Mouse (Mus musculus) limb, embryonic 10.5 days (tissue): ENCODE results near the gene Stat4. TPM values are rescaled to one million over a fixed set of nuclear protein-coding genes. Genes with fewer than 3 reads are reported as not detected.

ENCODE experiments used
- DNase-seq: peaks from one replicate; pipeline ENCODE4 v3.0.0-alpha.2; 2017; ENCODE audit warnings: low spot score
- H3K27ac ChIP-seq: fragments of 300-500 bp; sonication (generic); 2 replicates; pipeline ENCODE4 v1.5.1; 2016; ENCODE audit warnings: mild to moderate bottlenecking
- H3K27me3 ChIP-seq: fragments of 300-500 bp; sonication (generic); 2 replicates; pipeline ENCODE4 v1.6.1; 2016; ENCODE audit warnings: low read depth, mild to moderate bottlenecking; ENCODE audit not compliant: poor library complexity, severe bottlenecking
- H3K36me3 ChIP-seq: fragments of 300-500 bp; sonication (generic); 2 replicates; pipeline ENCODE4 v1.6.1; 2016; ENCODE audit warnings: mild to moderate bottlenecking, moderate library complexity
- H3K4me1 ChIP-seq: fragments of 300-500 bp; sonication (generic); 2 replicates; pipeline ENCODE4 v1.6.1; 2016
- H3K4me3 ChIP-seq: fragments of 300-500 bp; sonication (generic); 2 replicates; pipeline ENCODE4 v1.5.1; 2016; ENCODE audit warnings: mild to moderate bottlenecking, moderate library complexity
- H3K9me3 ChIP-seq: fragments of 300-500 bp; sonication (generic); replicated peaks from 2 replicates; pipeline ENCODE4 v1.6.1; 2016; ENCODE audit warnings: mild to moderate bottlenecking
- WGBS: fragments of 180-500 bp; shearing (Covaris S2); methylation state at CpG from one replicate; pipeline ENCODE4 v1.1.7; 2016; 5-methylcytosine and 5-hydroxymethylcytosine counted together
- polyA plus RNA-seq: library from polyadenylated mRNA; unstranded; fragments of >200 nt; fragmentation: Nextera tagmentation; extraction: Ambion mirVana; gene quantifications from 2 replicates; pipeline ENCODE4 v1.2.1, GENCODE M21; 2016

The Stat4 gene
- polyA plus RNA-seq, 1 experiment from 2014 or later = 1.9 TPM

DNA sequence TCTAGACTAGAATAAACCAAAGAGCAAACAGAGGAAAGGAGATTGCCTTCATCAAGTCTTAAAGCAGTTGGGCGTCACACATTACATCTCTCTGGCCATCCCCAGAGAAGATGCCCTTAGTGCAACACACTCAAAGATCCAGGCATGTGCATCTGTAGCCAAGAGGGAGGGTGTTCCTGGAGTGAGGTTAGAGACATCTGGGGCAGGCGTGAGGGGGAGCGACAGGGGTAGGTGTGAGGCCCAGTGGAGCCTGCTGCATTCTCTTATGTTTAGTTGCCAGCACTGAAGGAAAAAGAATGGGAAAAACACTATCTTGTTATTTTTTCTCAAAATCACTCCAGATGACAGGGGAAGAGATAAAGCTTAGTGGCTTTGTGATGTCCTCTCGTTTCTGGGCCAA is 156.2 kb downstream of the Stat4 start:
- H3K27ac ChIP-seq = no peak overlapping the region
- 0 out of 2 replicates have a peak, but pooled peaks cover under 1% of the 10 kb centered on the region for H3K36me3 ChIP-seq
- no peak overlapping the region for H3K4me3 ChIP-seq
- 84% methylated on average over 4 of the region's 4 CpGs for WGBS
- H3K27me3 ChIP-seq = no peaks in the 10 kb centered on the region
- no peaks in the 10 kb centered on the region for H3K9me3 ChIP-seq
- H3K4me1 ChIP-seq = peaks cover 21% of the 10 kb centered on the region
- DNase-seq = no peak

DNA sequence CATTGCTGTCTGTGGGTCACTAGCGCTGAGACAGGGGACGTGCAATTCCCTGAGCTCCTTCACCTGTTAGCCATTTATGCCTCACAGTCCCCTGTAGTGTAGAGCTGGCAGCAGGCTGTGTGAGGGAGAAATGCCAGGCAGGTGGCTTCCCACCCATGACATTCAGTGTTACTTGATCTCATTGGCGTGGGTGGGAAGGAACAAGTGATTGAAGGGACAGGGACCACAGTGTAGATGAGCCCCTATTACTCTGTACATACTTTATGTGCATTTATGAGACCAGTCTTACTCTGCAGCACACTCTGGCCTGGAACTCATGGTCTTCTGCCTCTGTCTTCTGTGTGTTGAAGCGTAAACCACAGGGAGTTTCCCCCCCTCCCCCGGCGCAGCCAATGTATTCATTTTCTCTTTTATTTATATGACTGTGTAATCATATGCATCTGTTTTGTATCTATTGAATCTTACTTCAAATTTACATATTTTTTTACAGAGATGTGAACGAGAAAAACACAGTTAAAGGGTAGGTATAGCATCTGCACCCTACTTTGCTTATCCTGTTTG is 156.7 kb downstream of the Stat4 start:
- no peak overlapping the region for H3K27ac ChIP-seq
- no peaks in the 10 kb centered on the region for H3K9me3 ChIP-seq
- H3K27me3 ChIP-seq = no peaks in the 10 kb centered on the region
- DNase-seq = no peak
- H3K36me3 ChIP-seq = no peaks in the 10 kb centered on the region
- no peak overlapping the region for H3K4me3 ChIP-seq
- peaks cover 24% of the 10 kb centered on the region for H3K4me1 ChIP-seq
- 88% methylated on average over 7 of the region's 7 CpGs for WGBS

DNA sequence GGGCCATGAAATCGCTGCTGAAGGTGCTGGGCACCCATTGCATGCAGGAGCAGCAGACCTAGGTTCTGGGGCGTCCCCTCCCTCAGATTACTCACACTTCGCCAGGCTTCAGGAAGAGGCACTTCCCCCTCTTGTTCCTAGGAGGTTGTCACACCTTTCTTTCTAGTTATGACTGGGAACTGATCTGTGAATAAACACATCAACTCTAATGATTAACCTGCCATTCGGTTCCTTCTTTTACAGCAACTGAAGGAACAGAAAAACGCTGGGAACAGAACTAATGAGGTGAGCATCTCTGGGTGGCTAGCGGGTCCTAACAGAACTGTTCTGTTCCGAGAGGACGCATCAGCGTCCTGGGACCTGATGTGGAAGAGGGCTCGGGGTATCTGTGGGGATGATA is 158.0 kb downstream of the Stat4 start:
- WGBS = 86% methylated on average over 10 of the region's 10 CpGs
- H3K4me1 ChIP-seq = peaks cover 29% of the 10 kb centered on the region
- H3K27ac ChIP-seq = no peak overlapping the region
- no peaks in the 10 kb centered on the region for H3K36me3 ChIP-seq
- DNase-seq = no peak
- H3K9me3 ChIP-seq = no peaks in the 10 kb centered on the region
- H3K4me3 ChIP-seq = no peak overlapping the region
- H3K27me3 ChIP-seq = no peaks in the 10 kb centered on the region

DNA sequence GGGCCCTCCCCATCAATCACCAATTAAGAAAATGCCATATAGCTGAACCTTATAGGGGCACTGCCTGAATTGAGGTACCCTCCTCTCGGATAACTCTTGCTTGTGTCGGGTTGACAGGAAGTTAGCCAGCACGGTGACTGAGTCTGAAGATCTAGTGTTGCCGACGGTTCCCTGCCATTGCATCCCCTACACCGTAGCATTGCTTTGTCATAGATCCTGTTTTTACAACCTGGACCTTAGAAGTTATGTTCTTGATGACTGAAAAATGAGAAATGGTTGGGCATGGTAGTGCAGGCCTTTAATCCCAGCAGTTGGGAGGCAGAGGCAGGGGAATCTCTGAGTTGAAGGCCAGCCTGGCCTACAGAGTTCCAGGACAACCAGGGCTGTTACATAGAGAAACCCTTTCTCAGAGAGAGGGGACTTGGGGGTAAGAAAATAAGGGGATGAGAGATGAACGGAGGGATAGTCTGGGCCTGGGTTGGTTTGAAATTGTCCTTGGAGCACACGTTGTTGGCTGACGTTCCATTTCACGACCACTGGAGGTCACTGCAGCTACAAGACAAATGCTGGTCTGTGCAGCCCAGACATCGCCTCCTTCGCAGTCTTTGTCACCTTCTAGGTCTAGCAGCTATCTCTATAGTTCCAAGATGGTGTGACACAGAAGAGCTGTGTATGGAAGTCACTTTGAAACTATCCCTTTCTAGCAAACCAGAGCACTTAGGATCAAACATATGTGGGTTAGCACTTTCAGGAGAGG is 159.4 kb downstream of the Stat4 start:
- Histone ChIP-seq H3K9me3 (no peaks in the 10 kb centered on the region), H3K27me3 (no peaks in the 10 kb centered on the region), H3K27ac (no peak overlapping the region), H3K4me1 (peaks cover 40% of the 10 kb centered on the region), H3K36me3 (peaks cover under 1% of the 10 kb centered on the region; the same call in 1 of the 2 replicates), H3K4me3 (no peak overlapping the region)
- DNase-seq = peak; percentile 55
- 57% methylated on average over 12 of the region's 12 CpGs for WGBS

DNA sequence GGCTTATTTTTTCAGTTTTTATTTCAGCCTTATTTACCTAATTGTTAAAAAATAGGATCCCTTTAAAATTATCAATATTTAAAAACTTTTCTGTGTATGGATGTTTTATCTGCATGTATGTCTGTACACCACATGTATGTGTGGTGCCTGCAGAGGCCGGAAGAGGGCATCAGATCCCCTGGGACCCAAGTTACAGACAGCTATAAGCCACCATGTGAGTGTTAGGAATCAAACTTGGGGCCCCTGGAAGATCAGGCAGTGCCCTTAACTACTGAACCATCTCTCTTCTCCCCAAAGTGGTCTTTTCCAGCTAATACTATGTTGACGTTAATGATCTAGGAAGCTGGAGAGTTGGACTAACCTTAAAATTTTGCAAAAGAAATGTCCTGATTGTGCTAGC is 160.5 kb downstream of the Stat4 start:
- H3K27ac ChIP-seq = no peak overlapping the region

DNA sequence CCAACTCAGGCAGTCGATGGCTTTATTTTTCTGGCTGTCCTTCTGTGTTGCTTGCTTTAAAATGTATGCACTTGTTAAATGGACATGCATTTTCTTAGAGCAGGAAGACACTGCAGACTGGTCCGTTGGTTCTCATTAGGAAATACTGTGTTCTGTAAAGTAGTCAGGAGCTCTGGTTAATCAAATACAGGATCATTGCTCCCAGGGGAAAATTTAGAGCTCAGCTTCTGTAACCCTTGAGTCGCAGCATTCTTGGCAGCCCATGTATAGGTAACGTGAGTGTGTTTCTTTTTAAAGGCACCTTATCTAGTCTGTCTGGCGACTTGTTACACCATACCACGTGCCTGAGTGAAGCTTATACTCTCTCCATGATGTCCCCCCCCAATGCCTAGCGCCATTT is 161.2 kb downstream of the Stat4 start:
- no peaks in the 10 kb centered on the region for H3K9me3 ChIP-seq
- peaks cover 38% of the 10 kb centered on the region for H3K4me1 ChIP-seq
- WGBS = 70% methylated on average over 7 of the region's 7 CpGs

More for the DNA sequence above, 160.5 kb downstream of the Stat4 start:
- Histone ChIP-seq H3K36me3 (peaks cover 5% of the 10 kb centered on the region; the same call in 1 of the 2 replicates), H3K4me1 (peaks cover 38% of the 10 kb centered on the region), H3K4me3 (no peak overlapping the region), H3K27me3 (no peaks in the 10 kb centered on the region), H3K9me3 (no peaks in the 10 kb centered on the region)
- DNase-seq = no peak
- 83% methylated on average over 2 of the region's 2 CpGs for WGBS

DNA sequence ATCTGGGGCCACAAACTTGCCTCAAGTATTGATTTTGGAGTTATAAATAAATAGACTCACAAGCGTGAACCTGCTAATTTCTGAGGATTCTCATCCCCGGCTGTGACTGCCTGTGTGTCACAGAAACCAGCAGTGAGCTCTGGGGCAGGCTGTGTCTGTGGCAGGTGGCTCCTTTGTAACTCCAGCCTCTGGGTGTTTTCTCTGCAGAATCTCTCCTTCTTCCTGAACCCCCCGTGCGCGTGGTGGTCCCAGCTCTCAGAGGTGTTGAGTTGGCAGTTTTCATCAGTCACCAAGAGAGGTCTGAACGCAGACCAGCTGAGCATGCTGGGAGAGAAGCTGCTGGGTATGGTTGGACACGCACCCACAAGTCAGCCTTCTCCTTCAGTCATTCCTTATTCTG is 161.7 kb downstream of the Stat4 start:
- Histone ChIP-seq H3K9me3 (no peaks in the 10 kb centered on the region), H3K36me3 (peaks cover 5% of the 10 kb centered on the region; the same call in 1 of the 2 replicates), H3K4me3 (no peak overlapping the region), H3K27me3 (no peaks in the 10 kb centered on the region), H3K4me1 (peaks cover 34% of the 10 kb centered on the region), H3K27ac (no peak overlapping the region)
- no peak for DNase-seq
- WGBS = 81% methylated on average over 7 of the region's 7 CpGs

More for the DNA sequence above, 161.2 kb downstream of the Stat4 start:
- H3K27ac ChIP-seq = no peak overlapping the region
- peaks cover 5% of the 10 kb centered on the region; the same call in 1 of the 2 replicates for H3K36me3 ChIP-seq
- no peak for DNase-seq
- no peak overlapping the region for H3K4me3 ChIP-seq
- no peaks in the 10 kb centered on the region for H3K27me3 ChIP-seq

DNA sequence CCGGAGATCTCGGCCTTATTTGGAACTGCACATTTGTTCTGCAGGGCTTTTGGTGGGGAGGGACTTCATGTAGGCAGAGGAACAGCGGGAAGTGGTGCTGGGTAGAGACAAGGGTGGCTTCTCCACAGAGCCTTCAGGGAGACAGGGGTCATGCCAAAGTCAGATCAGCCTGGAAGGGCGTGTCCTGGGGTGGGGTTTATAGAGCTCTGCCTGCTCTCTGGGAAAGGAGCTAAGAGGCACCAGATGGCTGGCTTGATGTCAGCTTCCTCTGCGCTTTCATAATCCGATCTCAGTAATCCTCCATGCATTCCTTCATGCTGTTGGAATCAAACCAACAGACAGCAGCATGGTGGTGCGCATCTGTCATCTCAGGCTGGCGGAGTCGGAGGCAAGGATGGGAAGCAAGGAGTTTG is 163.0 kb downstream of the Stat4 start:
- whole genome bisulfite sequencing = 64% methylated on average over 9 of the region's 9 CpGs
- DNase-seq = no peak

DNA sequence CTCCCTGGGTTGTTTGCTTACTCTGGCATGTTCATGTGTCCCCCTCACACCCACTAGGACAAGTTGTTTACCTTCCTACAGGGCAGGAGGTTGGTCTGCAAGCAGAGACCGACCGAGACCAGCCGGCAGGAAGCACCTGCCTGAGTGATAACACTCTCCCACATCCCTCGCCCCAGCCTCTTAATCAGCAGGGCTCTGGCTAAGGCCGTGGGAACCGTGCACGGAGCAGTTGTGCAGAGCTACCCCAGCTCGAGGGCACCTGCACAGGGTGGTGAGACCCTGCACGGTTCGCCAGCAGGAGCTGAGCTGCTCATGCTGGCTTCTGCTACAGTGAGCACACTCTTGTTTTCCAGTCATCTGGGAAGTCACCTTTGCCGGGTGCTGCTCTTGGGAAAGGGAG is 163.7 kb downstream of the Stat4 start:
- no peaks in the 10 kb centered on the region for H3K27me3 ChIP-seq
- no peaks in the 10 kb centered on the region for H3K9me3 ChIP-seq
- DNase-seq = no peak
- H3K4me1 ChIP-seq = peaks cover 34% of the 10 kb centered on the region
- no peak overlapping the region for H3K27ac ChIP-seq
- peaks cover 5% of the 10 kb centered on the region; the same call in 1 of the 2 replicates for H3K36me3 ChIP-seq
- 65% methylated on average over 11 of the region's 11 CpGs for WGBS
- H3K4me3 ChIP-seq = no peak overlapping the region

More for the DNA sequence above, 163.0 kb downstream of the Stat4 start:
- H3K4me1 ChIP-seq = peaks cover 34% of the 10 kb centered on the region
- H3K4me3 ChIP-seq = no peak overlapping the region
- H3K27me3 ChIP-seq = no peaks in the 10 kb centered on the region
- no peak overlapping the region for H3K27ac ChIP-seq
- H3K36me3 ChIP-seq = peaks cover 5% of the 10 kb centered on the region; the same call in 1 of the 2 replicates
- H3K9me3 ChIP-seq = no peaks in the 10 kb centered on the region

DNA sequence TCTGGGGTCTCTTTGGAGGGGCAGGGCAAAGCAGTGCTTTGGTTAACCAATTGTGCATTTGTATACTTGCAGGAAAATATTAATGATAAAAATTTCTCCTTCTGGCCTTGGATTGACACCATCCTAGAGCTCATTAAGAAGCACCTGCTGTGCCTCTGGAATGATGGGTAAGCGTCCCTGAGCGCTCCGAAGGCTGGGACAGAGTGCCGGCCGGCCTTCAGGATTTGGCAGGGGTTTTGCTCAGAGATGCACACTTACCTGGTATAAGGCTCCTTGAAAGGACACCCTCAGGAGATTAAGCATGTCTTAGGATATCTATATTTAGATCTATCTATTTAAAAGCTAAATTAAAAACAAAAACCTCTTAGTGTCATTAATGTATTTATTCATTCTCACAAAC is 164.2 kb downstream of the Stat4 start:
- Histone ChIP-seq H3K4me3 (no peak overlapping the region), H3K27ac (no peak overlapping the region), H3K27me3 (no peaks in the 10 kb centered on the region), H3K4me1 (peaks cover 34% of the 10 kb centered on the region), H3K9me3 (no peaks in the 10 kb centered on the region), H3K36me3 (peaks cover 5% of the 10 kb centered on the region; the same call in 1 of the 2 replicates)
- no peak for DNase-seq
- 99% methylated on average over 5 of the region's 5 CpGs for WGBS

DNA sequence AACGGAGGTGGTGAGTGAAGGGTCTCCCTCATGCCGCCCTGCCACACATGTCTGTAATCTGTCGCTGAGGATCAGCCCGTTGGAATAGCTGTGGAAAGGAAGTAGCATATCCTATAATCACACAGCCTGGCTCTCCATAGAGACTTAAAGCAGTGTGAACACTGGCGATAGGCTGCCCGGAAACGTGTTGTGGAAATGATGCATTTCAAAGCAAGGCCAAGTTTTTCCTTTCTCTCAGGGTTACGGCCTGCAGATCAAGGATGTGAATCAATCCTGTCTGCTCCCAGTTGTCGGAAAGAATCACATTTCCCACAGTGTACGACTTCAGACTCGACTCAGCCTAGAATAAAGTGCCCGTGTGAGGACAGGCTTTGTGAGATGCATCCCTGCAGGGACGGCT is 165.4 kb downstream of the Stat4 start:
- Histone ChIP-seq H3K27ac (no peak overlapping the region), H3K36me3 (peaks cover 7% of the 10 kb centered on the region; the same call in 1 of the 2 replicates), H3K9me3 (no peaks in the 10 kb centered on the region), H3K27me3 (no peaks in the 10 kb centered on the region), H3K4me3 (no peak overlapping the region), H3K4me1 (peaks cover 27% of the 10 kb centered on the region)
- DNase-seq = no peak
- 73% methylated on average over 13 of the region's 13 CpGs for WGBS

DNA sequence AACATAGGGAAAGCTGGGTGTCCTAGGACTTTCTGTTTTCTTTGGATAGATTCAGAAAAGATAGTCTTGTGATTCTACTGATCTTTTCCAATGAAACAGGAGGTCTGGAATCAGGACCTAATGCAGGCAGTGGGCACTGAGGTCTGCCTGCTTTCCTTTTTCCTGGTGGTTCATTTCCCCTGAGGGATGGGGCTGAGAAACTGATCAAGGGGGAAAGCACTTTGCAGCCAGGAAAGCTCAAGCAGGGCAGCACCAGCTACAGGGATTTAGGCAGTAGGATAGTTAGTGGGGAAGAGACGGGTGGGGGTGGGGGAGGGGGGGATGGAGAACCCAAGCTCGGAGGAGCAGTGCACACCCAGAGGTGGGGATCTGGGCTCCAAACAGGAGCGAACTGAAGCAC is 166.0 kb downstream of the Stat4 start:
- WGBS = 45% methylated on average over 3 of the region's 3 CpGs
- peaks cover 22% of the 10 kb centered on the region for H3K4me1 ChIP-seq

DNA sequence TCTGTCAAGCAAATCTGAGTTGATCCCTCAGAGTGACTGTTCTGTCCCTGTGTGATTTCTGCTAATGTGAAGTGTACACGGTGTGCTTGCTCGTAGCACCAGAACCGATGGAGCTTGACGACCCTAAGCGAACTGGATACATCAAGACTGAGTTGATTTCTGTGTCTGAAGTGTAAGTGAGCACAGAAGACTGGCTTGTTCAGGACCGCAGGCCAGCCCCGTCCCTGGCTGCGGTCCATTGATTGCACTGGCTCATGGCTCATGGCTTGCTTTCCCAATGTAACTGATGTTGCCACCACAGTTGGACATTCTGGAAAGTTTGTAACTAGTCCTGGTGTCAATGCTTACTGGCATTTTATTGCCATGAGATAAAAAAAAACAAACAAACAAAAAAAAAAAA is 167.9 kb downstream of the Stat4 start:
- Histone ChIP-seq H3K4me1 (peaks cover 20% of the 10 kb centered on the region), H3K27ac (no peak overlapping the region), H3K4me3 (no peak overlapping the region), H3K27me3 (no peaks in the 10 kb centered on the region), H3K36me3 (peaks cover 7% of the 10 kb centered on the region; the same call in 1 of the 2 replicates), H3K9me3 (no peaks in the 10 kb centered on the region)
- no peak for DNase-seq
- WGBS = 94% methylated on average over 8 of the region's 8 CpGs

More for the DNA sequence above, 166.0 kb downstream of the Stat4 start:
- Histone ChIP-seq H3K27me3 (no peaks in the 10 kb centered on the region), H3K4me3 (no peak overlapping the region), H3K9me3 (no peaks in the 10 kb centered on the region), H3K36me3 (peaks cover 7% of the 10 kb centered on the region; the same call in 1 of the 2 replicates), H3K27ac (no peak overlapping the region)
- DNase-seq = no peak
